Mouse (Mus musculus): ENCODE results near the gene Myo3b.

DNA sequence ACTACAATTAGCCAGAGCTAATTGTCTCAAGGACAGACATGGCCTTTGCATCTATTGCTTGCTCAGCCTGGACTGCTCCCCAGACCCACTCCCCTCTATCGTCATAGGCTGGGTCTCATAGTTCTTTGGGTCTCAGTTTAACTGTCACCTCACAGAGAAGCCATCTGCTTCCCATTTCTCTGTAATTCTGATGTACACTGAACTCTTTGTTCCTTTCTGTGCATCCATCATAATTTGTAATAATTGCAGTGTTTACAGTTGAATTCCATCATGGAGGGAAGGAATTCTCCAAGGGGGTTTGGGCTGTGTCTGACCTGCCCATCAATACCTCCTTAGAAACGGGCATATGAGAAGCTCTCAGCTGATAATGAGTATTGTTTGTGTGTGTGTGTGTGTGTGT lies 365.4 kb downstream of the Myo3b start:
- no peak for TF ChIP-seq TCF12 (IDR thresholded peaks at IDR 0.05; ENCODE audit: insufficient read depth, poor library complexity, severe bottlenecking)
- no peak for TF ChIP-seq POLR2A (IDR thresholded peaks at IDR 0.05; ENCODE audit: insufficient read length, low read depth)

Data from myocyte (in vitro differentiated cells).